In the genomic region with DNA sequence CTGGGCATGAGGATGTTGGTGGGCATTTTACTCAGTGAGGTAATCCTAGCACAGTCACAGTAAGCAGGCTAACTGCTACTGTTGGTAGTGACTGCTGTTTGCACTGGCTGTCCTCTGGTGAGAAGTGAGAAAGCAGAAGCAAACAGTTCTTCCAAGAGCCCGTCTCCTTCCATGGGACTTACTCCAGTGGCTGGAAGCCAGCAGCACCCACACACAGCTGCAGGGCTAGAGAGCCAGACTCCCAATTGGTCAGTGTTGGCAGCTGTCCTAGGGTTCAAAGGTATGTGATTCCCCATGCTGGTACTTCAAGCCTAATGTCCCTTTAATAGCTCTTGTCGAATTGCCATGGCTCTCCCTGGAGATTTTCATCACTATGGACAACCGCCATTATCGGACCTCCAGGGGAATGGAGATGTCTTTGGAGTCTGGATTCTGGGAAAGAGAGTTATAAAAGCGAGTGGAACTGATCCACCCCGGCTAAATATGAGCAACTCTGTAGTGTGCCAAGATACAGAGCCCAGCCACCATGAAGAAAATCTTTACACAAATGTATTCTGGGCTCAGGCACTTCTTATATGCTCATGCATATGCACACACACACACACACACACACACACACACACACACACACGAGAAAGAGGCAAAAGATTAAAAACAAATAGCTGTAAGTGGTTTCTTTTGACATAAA, we compare ENCODE assay signal across 9 mouse cellular contexts. TPM values are rescaled to one million over a fixed set of nuclear protein-coding genes. Genes with fewer than 3 reads are reported as not detected.
A peak's percentile ranks its signal among the peaks of the same experiment; 100 is the strongest.
DNase-seq lines count a peak whose midpoint lies in the region; TF ChIP-seq lines count a peak whose summit lies in the region.
"Had no signal": no experiment of that assay in that cellular context is flagged by ENCODE, and none has a peak within 500 bp of the region (broad histone marks: within the 10 kb centered on the region; RNA-seq: fewer than 3 reads in every experiment).

No protein-coding gene starts in this region.

- no peak overlapping the region for H3K4me3 ChIP-seq in lung, adult 2 months (replicated peaks; ENCODE audit: extremely low read depth, low read depth, low read length)

- no peak for TF ChIP-seq POLR2A in lung, adult 2 months (IDR thresholded peaks at IDR 0.05; ENCODE audit: borderline replicate concordance, extremely low read depth, low read depth, low read length)

- no peak for TF ChIP-seq CTCF in lung, adult 2 months (IDR thresholded peaks at IDR 0.05; ENCODE audit: insufficient read depth, low read length)

- 45% methylated on average over 7 of the region's 7 CpGs for WGBS in lung, adult 2 months

- intact Hi-C loops in heart, postnatal 14 days (cut with DNase I) = no loop called here
- intact Hi-C loops in left cerebral cortex, postnatal 4 days (cut with DNase I) = no loop called here

- peak; percentile 12 to 44 for DNase-seq in lung, adult 18-20 months
- no peak for DNase-seq in lung, adult 2 months
- DNase-seq in fat pad, adult 2 months (ENCODE audit: extremely low read depth, low read depth, low spot score) = peak; percentile 13
- peak; percentile 76 to 81 for DNase-seq in heart, postnatal 14 days
- DNase-seq in left cerebral cortex, postnatal 4 days = peak; percentile 50
- DNase-seq in right cerebral cortex, postnatal 36 days (ENCODE audit: low spot score in 2 of 2) = peak; percentile 28 to 59
- DNase-seq in B cell, adult 2 months = no peak

- H3K4me1 ChIP-seq in lung, adult 2 months (ENCODE audit: control insufficient read depth, insufficient read depth, low read length) = no peaks in the 10 kb centered on the region

RNA-seq across cellular contexts. Expression of gene Rbm28, which starts 47.2 kb away (rescaled TPM):
- 6.5 and 10.8 TPM in 2 replicates for polyA plus RNA-seq in lung, adult 2 months (2012; rRNA removed)
- total RNA-seq in heart, postnatal 14 days (2021) = 10 to 100 TPM; 19.5 to 21.0 TPM
- 10 to 100 TPM; 44.5 to 51.7 TPM for total RNA-seq in left cerebral cortex, postnatal 4 days (2021)

RNA-seq across cellular contexts. Expression of gene Lep, which starts 57.5 kb away (rescaled TPM):
- 1.6 and 2.5 TPM in 2 replicates for polyA plus RNA-seq in lung, adult 2 months (2012; rRNA removed)
- total RNA-seq in heart, postnatal 14 days (2021) = under 1 TPM; 0.69 to 1.00 TPM
- not detected for total RNA-seq in left cerebral cortex, postnatal 4 days (2021)
- polyA plus RNA-seq: limb, embryonic 11.5 days; stomach, embryonic 14.5 days had no signal

Comparison
In these comparisons a context has a peak if more than half of its experiments do, and no peak if none do; other contexts are left out.
1. DNase-seq: peak in lung, adult 18-20 months (2 of 2), fat pad, adult 2 months (single experiment), heart, postnatal 14 days (2 of 2), left cerebral cortex, postnatal 4 days (single experiment) and right cerebral cortex, postnatal 36 days (2 of 2); none in lung, adult 2 months (single experiment) and B cell, adult 2 months (0 of 2).